ENCODE assay signal across 14 mouse cellular contexts in genomic region chr10:116394585-116394984, GRCm38 (mm10).
DNase-seq lines count a peak whose midpoint lies in the region; ATAC-seq and TF ChIP-seq lines count a peak whose summit lies in the region.
"Had no signal": no experiment of that assay in that cellular context is flagged by ENCODE, and none has a peak within 500 bp of the region (broad histone marks: within the 10 kb centered on the region; RNA-seq: fewer than 3 reads in every experiment).

No protein-coding gene starts in this region.

- H3K27ac ChIP-seq in heart, embryonic 15.5 days: peak overlapping the region; percentile 13; the same call in 1 of the 2 replicates
- no peak overlapping the region for H3K27ac ChIP-seq in heart, embryonic 11.5 days (ENCODE audit: low read depth, low read length)
- no peak overlapping the region for H3K27ac ChIP-seq in limb, embryonic 14.5 days (replicated peaks; ENCODE audit: low read depth, low read length)
- H3K27ac ChIP-seq: intestine, embryonic 15.5 days; lung, embryonic 15.5 days; midbrain, embryonic 12.5 days; neural tube, embryonic 12.5 days; stomach, embryonic 15.5 days had no signal

- H3K79me2 ChIP-seq in C2C12 (ENCODE audit: control insufficient read depth, insufficient read depth): no peaks in the 10 kb centered on the region

- no peak overlapping the region for H3K4me2 ChIP-seq in heart, embryonic 15.5 days
- H3K4me2 ChIP-seq in heart, embryonic 11.5 days: no peak overlapping the region
- H3K4me2 ChIP-seq in limb, embryonic 14.5 days (replicated peaks; ENCODE audit: low read depth, low read length, severe bottlenecking): no peak overlapping the region
- H3K4me2 ChIP-seq: intestine, embryonic 15.5 days; lung, embryonic 15.5 days; midbrain, embryonic 12.5 days; neural tube, embryonic 12.5 days; stomach, embryonic 15.5 days had no signal

- no peak for TF ChIP-seq POLR2A in limb, embryonic 14.5 days (IDR thresholded peaks at IDR 0.05; ENCODE audit: borderline replicate concordance, extremely low read depth, insufficient read depth, insufficient read length)

- no peaks in the 10 kb centered on the region for H3K27me3 ChIP-seq in heart, embryonic 15.5 days
- no peaks in the 10 kb centered on the region for H3K27me3 ChIP-seq in heart, embryonic 11.5 days (ENCODE audit: control insufficient read depth, insufficient read depth, low read length)
- no peaks in the 10 kb centered on the region for H3K27me3 ChIP-seq in C2C12 (ENCODE audit: control insufficient read depth, insufficient read depth, insufficient read length)
- no peaks in the 10 kb centered on the region for H3K27me3 ChIP-seq in limb, embryonic 14.5 days (ENCODE audit: control insufficient read depth, insufficient read depth, low read length)
- H3K27me3 ChIP-seq: intestine, embryonic 15.5 days; lung, embryonic 15.5 days; midbrain, embryonic 12.5 days; neural tube, embryonic 12.5 days; stomach, embryonic 15.5 days had no signal

- 21% methylated on average over 4 of the region's 4 CpGs for WGBS in heart, embryonic 15.5 days
- 25% methylated on average over 4 of the region's 4 CpGs for WGBS in heart, embryonic 11.5 days (ENCODE audit: insufficient replicate concordance)
- 33% methylated on average over 3 of the region's 4 CpGs for WGBS in limb, embryonic 14.5 days

- peak; percentile 52 for DNase-seq in NIH3T3 (ENCODE audit: low read depth)
- peak; percentile 36 for DNase-seq in limb, embryonic 14.5 days (ENCODE audit: low spot score)
- no peak for DNase-seq in embryo, embryonic 10 days (ENCODE audit: low spot score)
- no peak for DNase-seq in spleen, postnatal 4 days (ENCODE audit: low spot score in 2 of 2)
- DNase-seq: kidney, postnatal 36 days; right cerebral cortex, postnatal 25 days had no signal

- H3K4me3 ChIP-seq in heart, embryonic 15.5 days: no peak overlapping the region
- H3K4me3 ChIP-seq in heart, embryonic 11.5 days (ENCODE audit: low read depth, low read length): no peak overlapping the region
- no peak overlapping the region for H3K4me3 ChIP-seq in C2C12 (ENCODE audit: insufficient read depth, poor library complexity, severe bottlenecking)
- no peak overlapping the region for H3K4me3 ChIP-seq in limb, embryonic 14.5 days (replicated peaks; ENCODE audit: low read length)
- H3K4me3 ChIP-seq: intestine, embryonic 15.5 days; lung, embryonic 15.5 days; midbrain, embryonic 12.5 days; neural tube, embryonic 12.5 days; stomach, embryonic 15.5 days had no signal

- ATAC-seq in heart, embryonic 15.5 days (replicated peaks; ENCODE audit: insufficient number of reproducible peaks, insufficient read depth, low FRiP score, low read depth): peak; percentile 82
- ATAC-seq in heart, embryonic 11.5 days (replicated peaks; ENCODE audit: insufficient number of reproducible peaks, low FRiP score, low TSS enrichment): no peak
- ATAC-seq in limb, embryonic 14.5 days (ENCODE audit: low FRiP score, low read depth): no peak
- ATAC-seq: intestine, embryonic 15.5 days had no signal

- H3K36me3 ChIP-seq in heart, embryonic 15.5 days: no peaks in the 10 kb centered on the region
- no peaks in the 10 kb centered on the region for H3K36me3 ChIP-seq in heart, embryonic 11.5 days (ENCODE audit: control insufficient read depth, insufficient read depth, low read length)
- no peaks in the 10 kb centered on the region for H3K36me3 ChIP-seq in C2C12 (ENCODE audit: control insufficient read depth, insufficient read depth)
- no peaks in the 10 kb centered on the region for H3K36me3 ChIP-seq in limb, embryonic 14.5 days (ENCODE audit: control insufficient read depth, insufficient read depth, low read length)
- H3K36me3 ChIP-seq: intestine, embryonic 15.5 days; lung, embryonic 15.5 days; midbrain, embryonic 12.5 days; neural tube, embryonic 12.5 days; stomach, embryonic 15.5 days had no signal

- TF ChIP-seq CTCF in C2C12 (IDR thresholded peaks at IDR 0.05; ENCODE audit: control insufficient read depth, insufficient read depth, insufficient read length): no peak

- no peaks in the 10 kb centered on the region for H3K79me3 ChIP-seq in C2C12 (ENCODE audit: low read depth)

- H3K9me3 ChIP-seq in heart, embryonic 15.5 days (replicated peaks): no peaks in the 10 kb centered on the region
- H3K9me3 ChIP-seq in heart, embryonic 11.5 days (replicated peaks; ENCODE audit: control insufficient read depth, low read length): no peaks in the 10 kb centered on the region
- no peaks in the 10 kb centered on the region for H3K9me3 ChIP-seq in limb, embryonic 14.5 days (ENCODE audit: control insufficient read depth, low read length)
- H3K9me3 ChIP-seq: intestine, embryonic 15.5 days; lung, embryonic 15.5 days; midbrain, embryonic 12.5 days; neural tube, embryonic 12.5 days; stomach, embryonic 15.5 days had no signal

- no peak overlapping the region for H3K9ac ChIP-seq in heart, embryonic 15.5 days
- no peak overlapping the region for H3K9ac ChIP-seq in heart, embryonic 11.5 days (ENCODE audit: low read depth, low read length)
- H3K9ac ChIP-seq in limb, embryonic 14.5 days (ENCODE audit: low read depth, low read length, severe bottlenecking): no peak overlapping the region
- H3K9ac ChIP-seq: intestine, embryonic 15.5 days; lung, embryonic 15.5 days; midbrain, embryonic 12.5 days; neural tube, embryonic 12.5 days; stomach, embryonic 15.5 days had no signal

- H3K4me1 ChIP-seq in heart, embryonic 15.5 days (replicated peaks): peaks cover 22% of the 10 kb centered on the region
- H3K4me1 ChIP-seq in heart, embryonic 11.5 days (ENCODE audit: control insufficient read depth, insufficient read depth, low read length): peaks cover 9% of the 10 kb centered on the region
- H3K4me1 ChIP-seq in limb, embryonic 14.5 days (ENCODE audit: control insufficient read depth, insufficient read depth, low read length): peaks cover 14% of the 10 kb centered on the region
- H3K4me1 ChIP-seq: intestine, embryonic 15.5 days; midbrain, embryonic 12.5 days; stomach, embryonic 15.5 days had no signal

- no peak overlapping the region for H3ac ChIP-seq in C2C12 (ENCODE audit: control insufficient read depth, insufficient read length, low read depth)

TF ChIP-seq in C2C12, 6 proteins besides CTCF, POLR2A, EP300 and RAD21:
- TF ChIP-seq USF1 (IDR thresholded peaks at IDR 0.05; ENCODE audit: low read depth) (peak; percentile 72), CEBPB (IDR thresholded peaks at IDR 0.05; ENCODE audit: low read depth) (no peak), MAX (IDR thresholded peaks at IDR 0.05) (peak; percentile 59), FOSL1 (IDR thresholded peaks at IDR 0.05; ENCODE audit: insufficient read depth, low read length, poor library complexity, severe bottlenecking) (no peak)

Comparison
In these comparisons a context has a peak if more than half of its experiments do, and no peak if none do; other contexts are left out.
1. DNase-seq: peak in NIH3T3 (single experiment) and limb, embryonic 14.5 days (single experiment); none in embryo, embryonic 10 days (single experiment) and spleen, postnatal 4 days (0 of 2).